Mouse (Mus musculus) activated CD4-positive, CD25-positive, alpha-beta regulatory T cell (primary cell): Measurements from ENCODE around the gene Nfasc. TPM values are rescaled to one million over a fixed set of nuclear protein-coding genes. Genes with fewer than 3 reads are reported as not detected.

Source experiments
- polyA plus RNA-seq, 2 experiments: library from polyadenylated mRNA; unstranded; fragments of 100-300 nt; shearing (Covaris generic); gene quantifications; one replicate each; pipeline ENCODE4 v1.2.1; 2017

The Nfasc gene
- polyA plus RNA-seq = under 1 TPM in 1 of 2 experiments, not detected in 1; 0.21 TPM

GRCm38 (mm10) chr1:132741175-132741997 is at the start of gene Nfasc:
Gene Nfasc, minus strand, starts transcription at chr1:132741797.

DNA sequence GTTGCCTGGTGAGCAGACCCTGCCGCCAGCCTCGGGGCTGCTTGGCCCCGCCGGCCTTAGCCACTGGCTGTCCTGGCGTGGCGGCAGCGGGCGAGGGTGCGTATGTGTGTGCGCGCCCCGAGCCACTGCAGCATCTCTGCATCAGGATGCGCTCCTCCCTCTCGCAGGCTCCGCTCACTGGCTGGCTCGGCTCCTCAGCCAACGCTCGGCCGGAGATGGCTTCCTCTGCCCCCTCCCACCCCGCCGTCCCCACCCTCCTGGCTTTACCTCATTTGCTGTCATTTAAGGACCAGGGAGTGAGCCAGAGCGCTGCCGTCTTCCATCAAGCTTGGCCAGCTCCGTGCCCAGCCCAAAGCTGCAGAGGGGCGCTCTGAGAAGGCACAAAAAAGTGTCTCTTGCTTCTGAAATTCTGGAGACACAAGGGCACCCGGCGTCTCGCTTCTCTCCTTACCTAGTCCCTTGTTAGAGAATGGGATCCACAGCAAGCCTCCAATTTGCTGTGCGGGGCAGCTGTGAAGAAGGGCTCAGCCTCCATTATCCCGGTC is 198.8 kb downstream of the Nfasc start, which contains the start of gene Cntn2:
Gene Cntn2 (minus strand): TSS at position 495 of the 545 bp plus-strand sequence.

Other genes starting within 250 kb of the Nfasc start
- 1 to 10 TPM; 7.6 TPM for gene Tmem81, start 235.6 kb downstream of the Nfasc start, polyA plus RNA-seq
- gene Cntn2, start 198.5 kb downstream of the Nfasc start, polyA plus RNA-seq = under 1 TPM; 0.11 TPM
- not detected for gene Lrrn2, start 138.5 kb upstream of the Nfasc start, polyA plus RNA-seq